Mouse (Mus musculus): ENCODE measurements at regions not wholly inside any gene's neighbourhood (a gene's known extent, or its start where the extent isn't known, plus 50 kb on each side); places are given as distances from the start of the nearest gene placed in this dataset.

DNA sequence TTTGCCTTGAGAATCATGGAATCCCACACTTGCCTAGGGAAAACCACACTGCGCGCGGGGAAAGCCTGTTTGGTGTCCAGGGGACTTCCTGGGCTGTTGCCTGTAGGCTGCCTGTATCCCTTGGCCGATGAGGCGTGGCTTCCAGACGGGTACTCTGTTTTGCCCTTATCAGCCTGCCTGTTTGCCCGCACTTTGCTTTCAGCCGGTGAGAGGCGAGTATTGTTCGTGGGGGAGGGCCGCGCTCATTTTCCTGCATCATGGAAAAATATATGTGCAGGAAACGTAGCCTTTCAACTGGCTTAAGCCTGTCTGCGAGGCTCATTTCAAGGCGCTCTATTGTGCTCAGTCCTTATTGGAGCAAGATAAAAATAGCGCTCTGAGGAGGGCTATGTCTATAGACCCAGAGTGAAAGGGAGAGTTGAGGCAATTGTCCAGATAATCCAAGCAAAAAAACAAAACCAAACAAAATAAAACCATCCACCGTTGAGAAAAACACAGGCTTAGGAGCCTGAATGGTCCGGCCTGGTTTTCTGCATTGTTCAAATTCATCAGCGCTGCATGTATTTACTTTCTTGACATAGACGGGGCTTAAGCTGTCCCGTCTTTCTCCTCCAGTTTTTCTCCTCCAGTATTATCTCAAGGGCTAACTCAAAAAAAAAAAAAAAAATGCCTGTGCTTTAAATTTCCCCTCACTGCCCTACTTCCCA, 67.9 kb downstream of the Klf5 start:
- peak; percentile 33 to 52 for DNase-seq

DNA sequence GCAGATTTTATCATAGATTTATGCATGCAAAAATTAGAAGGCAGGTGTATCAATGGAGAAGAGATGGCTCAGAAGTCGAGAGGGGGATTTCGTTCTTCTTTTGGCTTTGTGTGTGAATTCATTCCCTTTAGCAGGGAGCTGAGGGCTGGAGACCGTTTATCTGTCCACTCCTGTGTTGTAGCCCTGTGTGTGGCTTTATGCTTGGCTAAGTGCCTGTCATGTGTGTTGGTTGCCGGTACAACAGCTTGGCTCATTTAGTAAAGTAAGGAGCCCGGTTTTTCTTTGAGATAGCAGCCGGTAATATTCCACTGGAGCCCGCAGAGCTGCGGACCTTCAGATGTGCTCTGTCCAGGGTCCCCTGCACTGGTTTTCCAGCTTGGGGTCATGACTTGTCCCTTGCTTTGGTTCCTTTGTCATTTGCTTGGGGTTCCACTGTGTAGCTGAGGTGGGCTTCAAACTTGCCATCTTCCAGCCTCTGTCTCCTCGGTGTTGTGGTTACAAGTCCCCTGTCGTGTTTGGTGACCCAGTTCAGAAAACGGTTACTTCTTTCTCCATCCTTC, 68.6 kb downstream of the Klf5 start:
- no peak for DNase-seq

DNA sequence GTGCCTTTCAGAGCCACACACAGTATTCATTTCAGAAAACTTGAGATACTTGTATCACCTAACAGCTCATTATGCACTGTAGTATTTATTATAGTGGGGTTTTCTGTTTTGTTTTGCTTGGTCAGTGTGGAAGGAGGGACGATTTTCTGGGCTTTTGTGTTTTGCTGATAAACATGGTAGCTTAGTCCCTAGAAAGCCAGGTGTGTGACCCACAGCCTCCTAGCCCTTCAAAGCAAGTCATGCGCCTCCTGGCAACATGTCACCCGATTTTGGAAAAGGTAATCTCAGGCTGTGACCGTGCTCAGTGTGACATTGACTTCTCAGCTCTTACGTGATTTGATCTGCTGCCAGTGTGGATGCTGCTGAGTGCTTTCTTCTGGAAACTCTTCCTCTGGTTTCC, 70.9 kb downstream of the Klf5 start:
- DNase-seq: no peak

DNA sequence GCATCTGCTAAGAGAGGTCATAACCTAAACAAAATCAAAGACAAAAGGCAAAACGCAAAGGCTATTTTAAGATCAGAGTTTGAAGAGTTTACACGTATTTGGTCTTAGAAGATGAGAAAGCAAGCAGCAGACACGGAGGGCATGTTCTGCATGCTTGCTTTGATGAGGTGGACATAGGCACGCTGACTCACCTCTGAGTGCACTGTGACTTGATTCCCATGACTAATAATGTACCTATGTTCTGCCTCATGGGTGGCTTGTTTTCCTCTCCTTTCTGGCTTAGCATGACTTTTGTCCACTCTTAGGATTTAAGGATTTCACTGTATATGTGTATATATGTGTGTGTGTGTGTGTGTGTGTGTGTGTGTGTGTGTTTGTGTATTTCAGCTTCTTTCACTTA, 75.2 kb downstream of the Klf5 start:
- no peak for DNase-seq

DNA sequence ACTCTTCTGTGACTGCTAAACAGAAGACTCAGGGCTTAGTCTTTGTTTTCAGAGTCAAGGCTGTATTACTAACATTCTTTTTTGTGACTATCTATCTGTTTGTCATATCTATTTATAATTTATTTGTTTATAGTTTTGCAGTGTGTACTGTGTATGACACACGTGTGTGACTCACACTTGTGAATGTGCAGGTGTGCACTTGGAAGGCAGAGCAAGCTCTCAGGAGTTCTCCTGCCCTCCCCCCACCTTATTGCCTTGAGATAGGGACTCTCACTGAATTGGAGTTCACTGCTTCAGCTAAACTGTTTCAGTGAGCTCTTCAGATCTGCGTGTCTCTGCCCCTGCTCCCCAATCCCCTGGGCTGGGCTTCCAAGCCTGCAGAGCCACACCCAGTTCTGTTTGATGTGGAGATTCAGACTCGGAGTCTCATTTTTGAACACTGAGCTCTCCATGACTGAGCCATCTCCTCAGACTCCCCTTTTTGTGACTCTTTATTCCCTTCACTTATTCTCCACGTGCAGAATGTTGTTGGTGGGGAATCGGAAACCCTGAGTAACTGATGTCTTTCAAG, 76.6 kb downstream of the Klf5 start:
- DNase-seq: no peak

DNA sequence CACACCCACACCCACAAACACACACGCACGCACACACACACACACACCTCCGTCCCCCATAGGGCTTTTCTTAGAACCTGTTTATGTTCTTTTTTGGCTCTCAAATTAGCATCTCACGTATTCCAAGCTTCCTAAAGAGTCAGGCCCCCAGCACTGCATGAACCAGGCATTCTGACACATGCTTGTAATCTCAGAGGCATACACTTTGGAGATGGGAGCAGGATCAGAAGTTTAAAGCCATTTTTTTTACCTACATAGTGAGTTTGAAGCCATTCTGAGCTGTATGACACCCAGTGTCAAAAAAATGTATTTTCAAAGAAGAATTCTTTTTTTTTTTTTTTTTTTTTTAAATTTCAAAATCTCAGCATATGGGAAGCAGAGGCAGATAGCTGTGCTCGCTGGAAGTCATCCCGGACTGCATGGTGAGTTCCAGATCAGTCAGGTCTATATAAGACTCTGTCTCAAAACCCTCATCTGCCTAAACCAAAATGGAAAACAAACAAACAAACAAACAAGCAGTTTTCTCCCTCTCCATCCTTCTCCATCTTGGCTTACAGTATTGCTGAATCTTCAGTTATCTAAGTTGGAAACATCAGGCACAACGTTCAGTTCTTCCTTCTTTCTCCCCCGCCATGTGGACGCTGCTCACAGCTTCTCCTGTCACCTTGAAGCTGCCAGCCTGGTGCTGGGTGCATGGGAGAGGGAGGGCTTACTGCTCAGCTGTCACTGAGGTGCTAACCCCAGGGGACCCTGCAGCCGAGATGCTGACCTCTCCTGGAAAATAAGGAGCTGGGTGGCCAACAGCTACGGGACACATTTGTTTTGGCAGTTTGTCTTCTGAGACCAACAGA, 78.4 kb downstream of the Klf5 start:
- DNase-seq: no peak

DNA sequence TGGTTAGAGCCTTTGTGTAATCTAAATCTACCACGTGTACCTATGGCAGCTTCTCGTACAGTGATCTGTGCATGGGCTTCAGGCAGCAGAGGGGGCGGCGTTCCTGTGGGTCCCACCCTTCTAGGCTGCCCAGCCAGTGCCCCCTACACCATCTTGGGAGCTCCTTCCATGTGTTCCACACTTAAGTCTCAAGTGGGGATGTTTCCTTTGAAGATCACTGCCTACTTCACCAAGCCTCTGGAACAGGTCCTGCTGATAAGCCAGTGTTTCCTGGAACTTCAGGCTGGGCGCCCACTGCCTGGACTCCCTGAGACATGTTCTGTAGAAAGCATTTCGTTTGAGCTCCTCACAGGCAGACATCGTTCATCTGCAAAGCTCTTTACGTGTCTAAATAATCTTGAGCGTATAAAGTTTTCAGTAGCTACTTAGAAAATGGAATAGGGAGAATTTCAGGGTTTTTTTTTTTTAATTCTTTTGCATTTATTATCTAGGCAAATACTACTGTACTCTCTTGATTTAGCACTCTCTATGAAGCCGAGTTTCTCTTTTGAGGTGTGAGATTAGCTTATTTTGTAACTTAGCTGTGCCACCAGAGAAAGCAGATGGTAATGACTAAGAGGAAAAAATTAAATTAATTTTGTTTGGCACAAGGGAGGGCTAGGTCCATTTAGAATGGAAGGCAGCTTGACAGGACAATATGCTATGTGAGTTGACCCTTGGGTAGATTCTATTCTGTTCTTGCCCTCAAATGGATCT, 82.9 kb downstream of the Klf5 start:
- DNase-seq: peak in 1 of 2 experiments; percentile 31

DNA sequence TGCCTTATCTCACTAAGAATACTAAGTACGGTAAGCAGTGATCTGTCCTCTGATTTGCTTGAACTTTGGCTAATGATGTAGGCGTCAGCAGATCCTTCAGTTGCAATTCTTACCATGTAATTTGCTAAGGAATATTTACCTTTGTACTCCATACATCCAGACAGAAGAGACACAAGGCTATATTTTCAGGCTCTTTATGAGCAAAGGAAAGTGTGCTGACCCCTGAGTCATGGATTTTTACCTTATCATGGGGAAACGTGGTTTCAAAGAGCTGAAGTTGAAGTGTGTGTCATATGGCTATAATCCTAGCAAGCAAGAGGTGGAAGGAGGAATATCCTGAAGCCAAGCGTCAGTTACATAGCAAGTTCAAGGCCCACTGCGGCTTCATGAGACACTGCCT, 83.6 kb downstream of the Klf5 start:
- no peak for DNase-seq

DNA sequence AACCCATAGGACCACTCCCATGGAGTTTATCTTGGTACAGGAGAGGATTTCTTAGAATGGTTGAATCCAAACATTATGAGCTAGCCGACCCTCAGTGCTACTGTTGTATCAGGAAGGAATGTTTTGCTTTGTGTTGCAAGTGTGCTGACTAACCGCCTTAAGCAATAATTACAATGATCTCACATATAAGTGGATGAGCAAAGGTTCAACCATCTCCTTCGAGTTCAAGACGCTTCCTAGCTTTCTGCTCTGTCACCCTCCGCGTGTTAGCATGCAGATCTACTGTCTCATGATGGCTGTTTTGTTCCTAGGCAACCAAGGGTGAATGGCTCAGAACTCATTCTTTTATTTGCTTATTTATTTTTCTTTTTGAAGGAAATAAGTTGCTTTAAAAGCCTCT, 84.7 kb downstream of the Klf5 start:
- no peak for DNase-seq

DNA sequence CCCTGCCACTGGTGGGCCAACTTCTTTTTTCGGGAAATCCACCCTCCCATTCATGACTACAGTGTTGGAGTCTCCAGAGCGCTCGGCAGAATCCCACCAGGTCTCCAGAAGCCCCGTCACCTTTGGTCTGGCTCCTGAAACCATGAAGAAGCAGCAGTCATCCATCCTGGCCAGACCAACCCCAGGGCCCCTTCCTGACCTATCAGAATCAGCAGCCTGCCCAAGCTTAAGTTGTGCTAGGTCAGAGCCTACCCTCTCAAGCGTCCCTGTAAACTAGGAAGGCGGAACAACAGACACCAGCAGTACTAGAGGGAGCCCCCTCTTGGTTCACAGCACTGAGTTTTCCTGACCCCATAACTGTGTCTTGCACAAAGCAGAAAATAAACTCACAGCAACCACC, 89.1 kb downstream of the Klf5 start:
- DNase-seq: no peak

DNA sequence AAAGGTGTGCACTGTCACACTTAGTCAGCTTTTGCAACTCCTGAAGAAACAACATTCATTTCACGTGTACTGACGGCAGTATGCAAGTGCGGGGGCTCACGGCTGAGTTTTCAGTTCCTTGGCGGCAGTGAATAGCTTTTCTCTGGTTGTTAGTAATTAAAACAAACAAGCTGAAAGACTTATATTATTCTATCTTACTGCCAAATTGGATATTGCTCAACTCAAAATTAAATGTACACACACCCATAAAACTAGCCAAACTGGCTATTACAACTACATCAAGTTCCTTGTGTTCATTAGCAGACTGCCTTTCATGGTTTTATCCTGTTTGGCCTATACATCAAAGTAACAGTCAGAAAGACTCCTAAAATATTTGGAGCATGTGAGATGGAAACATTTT, 90.8 kb downstream of the Klf5 start:
- no peak for DNase-seq

DNA sequence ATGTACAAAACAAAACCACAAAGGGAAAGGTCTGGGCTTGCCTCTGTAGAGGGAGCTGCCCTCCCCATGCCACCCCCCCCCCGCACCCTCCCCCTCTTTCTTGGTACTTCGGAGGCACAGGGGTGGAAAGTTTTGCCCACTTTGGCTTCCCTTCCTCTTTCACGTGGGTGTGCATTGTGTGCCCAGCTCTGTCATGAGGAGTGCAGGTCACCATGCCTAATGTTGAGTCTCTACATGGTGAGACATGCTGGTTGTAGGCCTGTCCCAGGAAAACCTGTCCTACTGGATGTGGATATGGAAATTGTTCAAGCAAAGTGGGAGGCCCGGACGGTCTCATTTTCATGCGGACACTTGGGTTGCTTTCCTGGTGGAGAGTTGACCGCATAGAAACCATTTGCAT, 93.2 kb downstream of the Klf5 start:
- no peak for DNase-seq

DNA sequence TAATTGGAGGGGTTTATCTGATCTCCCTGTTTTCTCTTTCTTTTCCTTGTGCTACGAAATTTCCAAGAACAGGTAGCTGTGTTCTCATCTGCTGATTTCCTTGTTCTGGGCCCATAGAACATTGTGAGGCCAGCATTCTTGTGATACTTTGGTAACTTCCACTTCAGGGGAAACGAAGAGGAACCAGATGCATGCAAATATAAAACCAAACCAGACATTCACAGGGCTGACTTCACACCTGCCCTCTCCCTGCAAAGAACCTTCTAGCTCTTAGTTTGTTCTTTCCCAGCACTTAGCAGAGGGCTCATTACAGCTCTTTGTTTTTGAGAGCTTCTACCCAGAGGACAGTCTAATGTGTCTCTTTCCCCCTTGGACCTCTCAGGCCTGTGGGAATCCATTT, 94.3 kb downstream of the Klf5 start:
- no peak for DNase-seq

DNA sequence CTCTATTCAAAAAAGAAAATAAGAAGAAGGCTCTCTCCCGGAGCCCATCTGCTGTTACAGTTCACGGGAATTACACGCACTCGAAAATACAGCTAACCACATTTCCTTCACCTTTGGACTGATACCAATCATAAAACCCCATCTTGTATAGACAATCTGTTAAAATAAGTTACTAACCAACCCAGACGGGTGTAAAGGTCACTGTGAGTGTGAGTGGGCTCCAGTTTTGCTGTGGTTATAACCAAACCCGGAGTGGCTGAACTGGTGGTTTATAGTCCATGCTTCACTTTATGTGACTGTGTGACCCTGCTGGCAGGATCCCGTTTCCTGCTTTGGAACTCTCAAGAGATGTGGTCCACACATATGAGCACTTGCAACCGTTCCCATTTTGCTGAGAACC, 95.1 kb downstream of the Klf5 start:
- no peak for DNase-seq

DNA sequence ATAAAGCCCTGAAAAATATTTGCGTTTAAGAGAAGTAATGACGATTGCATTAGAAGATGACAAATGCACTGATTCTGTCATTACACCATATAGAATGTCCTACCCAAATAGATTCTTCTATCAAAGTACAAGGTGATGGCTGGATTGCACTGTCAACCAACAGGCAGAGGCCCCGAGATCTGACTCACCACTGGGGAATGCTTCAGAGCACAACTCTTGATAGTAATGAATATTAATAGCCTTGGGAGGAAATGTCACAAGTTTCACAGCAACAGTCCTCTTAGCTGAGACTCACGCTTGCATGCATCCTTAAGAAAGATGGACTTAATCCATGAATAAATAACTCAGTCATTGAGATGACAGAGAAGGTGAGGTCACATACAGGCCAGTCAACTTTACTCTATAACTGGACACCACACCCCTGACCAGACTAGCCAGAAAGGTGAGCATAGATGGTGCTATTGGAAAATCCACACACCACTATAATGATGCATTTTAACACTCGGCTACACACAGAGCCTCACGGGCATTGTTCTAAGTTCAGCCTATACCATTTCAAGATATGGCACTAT, 104.8 kb downstream of the Klf5 start:
- DNase-seq: no peak

DNA sequence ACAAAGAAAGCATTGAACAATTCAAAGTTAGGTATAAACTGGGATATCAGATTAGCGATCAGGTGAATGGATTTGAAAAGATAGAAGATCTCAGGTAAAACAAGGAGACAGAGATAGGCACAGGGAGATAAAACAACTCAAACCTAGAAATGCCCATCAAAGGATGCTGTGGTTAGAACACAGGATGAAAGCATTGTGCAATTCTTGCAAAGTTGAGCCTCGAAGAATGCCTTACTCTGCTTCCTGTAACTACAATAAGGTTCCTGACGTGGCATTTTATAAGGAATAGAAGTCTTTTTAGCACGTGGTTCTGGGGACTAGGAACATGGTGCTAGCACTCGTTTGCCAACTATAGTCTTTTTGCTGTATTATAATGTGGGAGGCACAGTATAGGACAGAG, 106.7 kb downstream of the Klf5 start:
- no peak for DNase-seq

DNA sequence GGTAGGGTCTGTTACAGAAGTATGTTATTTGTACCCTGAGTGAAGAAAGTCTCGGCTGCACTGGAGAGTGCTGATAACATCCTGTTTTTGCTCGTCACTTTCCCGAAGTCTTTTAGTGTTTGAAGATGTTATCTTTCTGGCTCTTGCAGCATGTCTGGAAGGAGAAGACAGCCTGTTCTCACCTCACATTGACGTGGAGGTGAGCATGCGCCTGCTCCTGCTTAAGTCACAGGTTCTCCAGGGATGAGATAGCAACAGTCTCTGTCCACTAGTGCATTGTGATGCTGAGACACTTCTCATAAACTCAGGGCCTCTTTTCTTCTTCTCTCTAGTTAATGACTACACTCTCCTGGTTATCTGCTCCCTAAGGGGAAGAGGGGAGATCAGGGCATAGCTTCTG, 113.3 kb downstream of the Klf5 start:
- DNase-seq: no peak

DNA sequence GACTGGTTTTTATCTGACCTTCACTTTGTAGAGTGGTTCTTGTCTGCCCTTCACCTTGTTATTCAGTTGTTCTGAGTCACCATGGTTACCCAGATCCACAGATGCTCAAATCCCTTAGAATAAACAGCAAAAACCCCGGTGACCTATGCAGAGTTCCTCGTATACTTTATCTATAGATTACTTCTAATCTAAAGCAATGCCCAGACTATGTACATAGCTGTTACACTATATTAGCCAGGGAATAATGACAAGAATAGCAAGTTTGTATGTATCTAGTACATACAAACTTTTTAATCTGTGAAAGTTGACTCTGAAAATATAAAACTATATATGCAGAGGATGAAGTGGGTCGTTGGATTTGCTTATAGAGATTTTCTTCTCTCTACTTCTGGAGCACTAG, 117.7 kb downstream of the Klf5 start:
- no peak for DNase-seq

DNA sequence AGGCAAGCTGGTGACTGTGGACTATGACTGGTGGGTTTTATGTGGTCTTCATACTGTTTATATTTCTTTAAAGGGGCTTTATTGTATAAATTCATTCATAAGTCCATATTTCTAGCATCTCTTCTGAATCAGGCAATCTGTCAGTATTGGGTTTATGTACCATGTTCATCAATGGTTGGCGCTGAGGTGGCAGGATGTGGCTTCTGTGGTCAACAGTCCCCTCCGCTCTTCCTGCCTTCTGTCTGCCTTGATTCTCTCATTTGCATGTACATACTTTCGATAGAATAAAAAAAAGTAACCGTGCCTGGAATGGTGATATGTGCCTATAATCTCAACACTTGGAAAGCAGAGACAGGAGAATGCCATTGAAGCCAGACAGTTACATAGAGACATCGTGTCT, 120.5 kb downstream of the Klf5 start:
- no peak for DNase-seq

DNA sequence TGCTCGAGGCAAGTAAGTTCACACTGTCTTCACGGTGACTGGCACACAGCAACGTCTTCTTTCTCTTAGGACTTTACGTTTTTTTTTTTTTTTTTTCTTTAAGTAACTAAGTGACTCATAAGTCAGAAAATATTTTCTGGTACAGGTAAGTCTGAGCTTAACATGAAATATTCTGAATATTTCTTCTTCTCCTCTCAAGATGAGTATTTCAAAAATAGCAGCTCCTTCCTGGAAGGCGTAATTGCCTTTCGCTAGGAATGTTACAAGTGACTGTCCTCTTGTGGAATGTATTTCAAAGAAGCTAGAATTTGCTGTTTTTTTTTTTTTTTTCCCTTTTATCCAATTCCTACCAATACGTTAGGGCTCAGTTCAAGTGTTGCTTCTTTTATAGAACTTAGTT, 124.8 kb downstream of the Klf5 start:
- no peak for DNase-seq

DNA sequence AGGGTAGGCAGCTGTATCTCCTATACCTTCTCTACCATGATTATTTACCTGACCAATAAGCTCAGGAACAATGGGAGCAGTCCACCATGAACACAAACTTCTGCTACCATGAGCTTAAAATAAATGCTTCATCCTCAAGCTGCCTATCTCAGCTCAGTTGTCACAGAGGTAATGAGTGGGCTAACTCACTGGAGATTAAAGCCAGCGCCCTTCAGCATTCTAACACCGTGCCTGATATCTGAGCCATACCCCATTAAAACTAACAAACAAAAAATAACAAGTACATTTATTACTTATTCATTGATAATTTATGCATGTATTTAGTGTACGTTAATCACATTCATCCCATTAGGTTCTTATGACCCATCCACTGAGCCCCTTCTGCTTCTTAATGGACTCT, 128.6 kb downstream of the Klf5 start:
- no peak for DNase-seq

DNA sequence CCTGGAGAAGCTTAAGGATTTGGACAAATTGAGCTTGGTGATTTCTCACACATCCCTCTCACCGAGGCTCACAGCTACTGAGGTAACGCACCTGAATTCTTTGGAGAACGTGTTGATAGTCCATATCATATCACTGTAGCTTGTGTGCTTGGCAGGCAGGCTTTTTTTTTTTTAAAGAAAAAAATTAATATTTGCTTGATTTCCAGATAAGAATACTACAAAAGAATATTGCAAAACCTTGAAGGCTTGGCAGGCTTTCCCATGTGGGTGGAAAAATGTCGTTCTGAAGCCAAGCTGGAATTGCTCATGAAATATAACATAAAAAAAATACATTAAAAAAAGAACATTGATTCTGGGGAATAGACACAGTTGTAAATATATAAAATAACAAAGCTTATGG, 131.8 kb downstream of the Klf5 start:
- DNase-seq: peak in 1 of 2 experiments; percentile 17

DNA sequence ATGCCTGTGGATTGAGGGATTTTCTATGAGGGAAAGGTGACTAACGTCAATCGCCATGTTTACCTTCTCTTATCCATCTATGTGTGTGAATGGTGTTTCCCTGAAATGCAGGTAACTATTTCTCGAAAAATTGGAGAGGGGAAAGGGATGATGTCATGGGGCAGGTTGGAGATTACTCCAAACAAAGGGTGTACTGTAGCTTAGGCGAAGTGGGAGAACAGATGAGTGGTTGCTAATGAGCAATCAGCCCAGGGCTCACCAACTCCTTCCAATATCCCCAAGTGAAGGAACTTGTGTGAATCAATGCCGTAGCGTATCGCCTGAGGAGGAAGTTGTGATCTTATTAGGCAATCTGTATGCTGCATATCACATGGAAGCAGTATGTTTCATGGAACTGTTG, 133.2 kb downstream of the Klf5 start:
- no peak for DNase-seq
